Mouse (Mus musculus) C2C12 (cell line): ENCODE measurements at regions not wholly inside any gene's neighbourhood (a gene's known extent, or its start where the extent isn't known, plus 50 kb on each side); places are given as distances from the start of the nearest gene placed in this dataset.
"Not testable (repeated sequence)": the region's sequence is repeated elsewhere in the genome, so short reads cannot be mapped to it uniquely, and the experiment has no call there.

Source experiments
- H3K27me3 ChIP-seq: one replicate; pipeline ENCODE4 v1.6.1; 2011; ENCODE audit not compliant: control insufficient read depth, insufficient read depth, insufficient read length
- H3K36me3 ChIP-seq: one replicate; pipeline ENCODE4 v1.6.1; 2011; ENCODE audit not compliant: control insufficient read depth, insufficient read depth
- H3K4me3 ChIP-seq: one replicate; pipeline ENCODE4 v1.5.1; 2011; ENCODE audit warnings: mild to moderate bottlenecking, control low read depth; ENCODE audit not compliant: poor library complexity, insufficient read depth, severe bottlenecking
- H3K79me2 ChIP-seq: one replicate; pipeline ENCODE4 v1.6.1; 2011; ENCODE audit not compliant: control insufficient read depth, insufficient read depth
- H3K79me3 ChIP-seq: one replicate; pipeline ENCODE4 v1.6.1; 2011; ENCODE audit warnings: low read depth, control low read depth
- H3ac ChIP-seq: one replicate; pipeline ENCODE3; 2011; ENCODE audit warnings: low read depth; ENCODE audit not compliant: control insufficient read depth, insufficient read length
- CEBPB ChIP-seq: IDR thresholded peaks from one replicate; pipeline ENCODE4 v1.6.1; 2011; ENCODE audit warnings: low read depth, mild to moderate bottlenecking, control low read depth, moderate library complexity
- CTCF ChIP-seq: IDR thresholded peaks from one replicate; pipeline ENCODE4 v1.5.1; 2011; ENCODE audit not compliant: control insufficient read depth, insufficient read depth, insufficient read length
- FOSL1 ChIP-seq: IDR thresholded peaks from one replicate; pipeline ENCODE4 v1.8.0; 2011; ENCODE audit warnings: mild to moderate bottlenecking, low read length; ENCODE audit not compliant: poor library complexity, insufficient read depth, severe bottlenecking
- MAX ChIP-seq: IDR thresholded peaks from one replicate; pipeline ENCODE4 v1.6.1; 2011; ENCODE audit warnings: mild to moderate bottlenecking, control low read depth
- MYOD1 ChIP-seq: IDR thresholded peaks from one replicate; pipeline ENCODE4 v1.6.1; 2011; ENCODE audit warnings: low read depth; ENCODE audit not compliant: control insufficient read depth, insufficient read length
- MYOG ChIP-seq: IDR thresholded peaks from one replicate; pipeline ENCODE4 v1.6.1; 2011; ENCODE audit not compliant: control insufficient read depth, insufficient read length; ENCODE audit errors: extremely low read depth
- USF1 ChIP-seq: IDR thresholded peaks from one replicate; pipeline ENCODE4 v1.6.1; 2011; ENCODE audit warnings: low read depth, mild to moderate bottlenecking, control low read depth, moderate library complexity

- Histone ChIP-seq H3K4me3 (no peak overlapping the region), H3K79me2 (no peaks in the 10 kb centered on the region), H3ac (no peak overlapping the region), H3K79me3 (no peaks in the 10 kb centered on the region), H3K27me3 (no peaks in the 10 kb centered on the region), H3K36me3 (no peaks in the 10 kb centered on the region)
- TF ChIP-seq USF1 (no peak), CTCF (no peak), FOSL1 (no peak), CEBPB (no peak), MYOG (no peak), MAX (no peak), MYOD1 (no peak)
Observed at GRCm38 (mm10) chr13:45164001-45164778, 85.7 kb downstream of the Gm9817 start.

- Histone ChIP-seq H3ac (no peak overlapping the region), H3K4me3 (no peak overlapping the region), H3K36me3 (no peaks in the 10 kb centered on the region), H3K79me2 (no peaks in the 10 kb centered on the region), H3K27me3 (no peaks in the 10 kb centered on the region), H3K79me3 (no peaks in the 10 kb centered on the region)
- TF ChIP-seq CTCF: no peak
- no peak for TF ChIP-seq CEBPB
- TF ChIP-seq USF1: no peak
- TF ChIP-seq MAX: no peak
- no peak for TF ChIP-seq MYOD1
- TF ChIP-seq FOSL1: no peak
- no peak for TF ChIP-seq MYOG
Observed at GRCm38 (mm10) chr13:45165159-45165558, 86.7 kb downstream of the Gm9817 start.

GRCm38 (mm10) chr13:45169716-45170115 is 91.2 kb downstream of the Gm9817 start:
- Histone ChIP-seq H3K4me3 (no peak overlapping the region), H3K36me3 (no peaks in the 10 kb centered on the region), H3K79me3 (no peaks in the 10 kb centered on the region), H3K79me2 (no peaks in the 10 kb centered on the region), H3K27me3 (no peaks in the 10 kb centered on the region), H3ac (no peak overlapping the region)
- TF ChIP-seq MYOD1 (no peak), USF1 (no peak), MAX (no peak), CTCF (no peak), MYOG (no peak), CEBPB (no peak), FOSL1 (no peak)

GRCm38 (mm10) chr13:45173139-45173538 is 94.6 kb downstream of the Gm9817 start:
- no peaks in the 10 kb centered on the region for H3K27me3 ChIP-seq
- TF ChIP-seq CEBPB (no peak), USF1 (no peak), FOSL1 (no peak), CTCF (no peak), MAX (no peak), MYOG (no peak), MYOD1 (no peak)
- H3ac ChIP-seq: no peak overlapping the region
- H3K79me3 ChIP-seq: no peaks in the 10 kb centered on the region
- no peaks in the 10 kb centered on the region for H3K79me2 ChIP-seq
- H3K4me3 ChIP-seq: no peak overlapping the region
- H3K36me3 ChIP-seq: no peaks in the 10 kb centered on the region

- not testable (repeated sequence) for H3K4me3 ChIP-seq, H3K27me3 ChIP-seq, H3ac ChIP-seq, H3K79me3 ChIP-seq, H3K79me2 ChIP-seq, H3K36me3 ChIP-seq
Observed at GRCm38 (mm10) chr13:45175711-45176205, 97.3 kb downstream of the Gm9817 start.

GRCm38 (mm10) chr13:45181529-45182230 is 103.2 kb downstream of the Gm9817 start:
- Histone ChIP-seq H3K79me3 (no peaks in the 10 kb centered on the region), H3K79me2 (no peaks in the 10 kb centered on the region), H3K4me3 (no peak overlapping the region), H3K36me3 (no peaks in the 10 kb centered on the region), H3ac (no peak overlapping the region), H3K27me3 (no peaks in the 10 kb centered on the region)
- TF ChIP-seq CTCF: no peak
- TF ChIP-seq MYOG: no peak
- TF ChIP-seq FOSL1: no peak
- no peak for TF ChIP-seq MAX
- TF ChIP-seq USF1: no peak
- TF ChIP-seq MYOD1: no peak
- TF ChIP-seq CEBPB: no peak
